Mouse (Mus musculus): ENCODE data around the gene Ptgs1. TPM values are rescaled to one million over a fixed set of nuclear protein-coding genes. Genes with fewer than 3 reads are reported as not detected.

Gene Ptgs1
- polyA plus RNA-seq, 1 experiment: 9.3 TPM

DNA sequence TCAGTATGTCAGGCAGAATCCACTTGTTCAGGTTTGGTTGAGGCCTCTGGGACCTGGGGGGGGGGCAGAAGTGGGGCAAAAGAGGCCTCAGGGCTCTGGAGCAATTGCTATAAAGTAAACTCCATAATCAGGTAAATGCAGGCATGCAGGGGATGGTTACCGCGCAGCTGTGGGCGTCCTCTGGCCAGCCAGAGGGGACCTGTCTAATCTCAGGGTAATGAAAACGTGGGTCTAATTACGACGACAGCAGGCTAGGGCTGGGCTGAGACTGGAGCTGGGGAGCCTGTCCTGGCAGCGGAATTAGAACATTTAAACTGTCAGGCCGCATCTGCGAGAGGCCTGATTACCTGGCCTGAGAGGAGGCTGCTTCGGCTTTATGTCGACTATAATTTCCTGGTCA, 23.2 kb upstream of the Ptgs1 start:
- TF ChIP-seq CTCF (IDR thresholded peaks at IDR 0.05; ENCODE audit: borderline replicate concordance, insufficient read depth, low read depth, low read length) (no peak), POLR2A (IDR thresholded peaks at IDR 0.05; ENCODE audit: borderline replicate concordance, insufficient read depth, low read length) (no peak)
- 78% methylated on average over 11 of the region's 11 CpGs for WGBS
- Histone ChIP-seq H3K4me3 (replicated peaks; ENCODE audit: insufficient read depth, low read depth, low read length) (no peak overlapping the region), H3K27ac (ENCODE audit: insufficient read depth, low read length) (no peak overlapping the region), H3K4me1 (ENCODE audit: control insufficient read depth, insufficient read depth, low read length) (peaks cover 9% of the 10 kb centered on the region; the same call in 1 of the 2 replicates), H3K27me3 (ENCODE audit: control insufficient read depth, insufficient read depth, low read length) (no peaks in the 10 kb centered on the region; the same call in 1 of the 2 replicates)
- no peak for DNase-seq

- Histone ChIP-seq H3K4me3 (replicated peaks; ENCODE audit: insufficient read depth, low read depth, low read length) (no peak overlapping the region), H3K27ac (ENCODE audit: insufficient read depth, low read length) (no peak overlapping the region), H3K27me3 (ENCODE audit: control insufficient read depth, insufficient read depth, low read length) (no peaks in the 10 kb centered on the region), H3K4me1 (ENCODE audit: control insufficient read depth, insufficient read depth, low read length) (no peaks in the 10 kb centered on the region)
- DNase-seq: no peak
- WGBS: 11% methylated on average over 25 of the region's 34 CpGs
- TF ChIP-seq POLR2A (IDR thresholded peaks at IDR 0.05; ENCODE audit: borderline replicate concordance, insufficient read depth, low read length): no peak
- TF ChIP-seq CTCF (IDR thresholded peaks at IDR 0.05; ENCODE audit: borderline replicate concordance, insufficient read depth, low read depth, low read length): no peak
Measured at GRCm38 (mm10) chr2:36210796-36211195, 19.4 kb upstream of the Ptgs1 start.

DNA sequence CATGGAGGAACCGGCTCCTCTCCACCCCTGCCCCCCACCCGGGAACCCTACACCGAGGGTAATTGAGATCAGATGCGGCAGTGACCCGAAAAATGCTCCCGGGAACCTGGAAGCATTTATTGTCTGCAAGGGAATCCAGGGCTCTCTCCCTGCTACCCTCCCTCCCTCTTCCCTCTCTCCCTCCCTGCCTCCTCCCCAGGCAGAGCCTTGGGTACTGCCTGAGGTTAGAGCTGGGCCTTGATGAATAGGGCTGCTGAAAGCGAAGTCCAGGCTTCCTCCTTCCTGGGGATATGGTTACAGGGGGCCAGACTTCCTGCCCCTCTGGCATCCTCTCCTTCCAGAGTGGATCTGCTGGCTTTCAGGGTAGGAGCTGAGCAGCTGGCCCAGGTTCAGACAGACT, 18.4 kb upstream of the Ptgs1 start:
- Histone ChIP-seq H3K27ac (ENCODE audit: insufficient read depth, low read length) (no peak overlapping the region), H3K4me1 (ENCODE audit: control insufficient read depth, insufficient read depth, low read length) (no peaks in the 10 kb centered on the region), H3K27me3 (ENCODE audit: control insufficient read depth, insufficient read depth, low read length) (no peaks in the 10 kb centered on the region), H3K4me3 (replicated peaks; ENCODE audit: insufficient read depth, low read depth, low read length) (no peak overlapping the region)
- no peak for DNase-seq
- 53% methylated on average over 7 of the region's 7 CpGs for WGBS
- TF ChIP-seq POLR2A (IDR thresholded peaks at IDR 0.05; ENCODE audit: borderline replicate concordance, insufficient read depth, low read length) (no peak), CTCF (IDR thresholded peaks at IDR 0.05; ENCODE audit: borderline replicate concordance, insufficient read depth, low read depth, low read length) (no peak)

DNA sequence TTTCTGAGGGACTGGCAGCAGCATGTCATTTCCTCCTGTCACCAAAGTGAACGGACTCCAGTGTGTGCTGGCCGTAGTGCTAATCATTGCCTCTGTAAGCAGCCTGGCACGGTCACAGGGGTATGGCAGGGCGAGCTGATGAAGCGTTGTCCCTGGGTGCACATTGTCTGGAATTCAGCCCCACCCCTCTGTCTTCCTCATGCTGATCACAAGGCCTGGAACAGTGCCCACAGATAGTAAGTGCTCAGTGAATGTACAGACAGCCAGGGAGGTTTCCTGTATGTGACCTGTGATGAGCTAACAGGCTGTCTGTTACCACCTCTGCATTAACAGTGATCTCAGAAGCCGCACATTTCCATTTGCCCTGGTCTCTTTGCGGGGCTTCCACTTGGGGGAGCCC, 17.1 kb upstream of the Ptgs1 start:
- DNase-seq: no peak
- Histone ChIP-seq H3K4me1 (ENCODE audit: control insufficient read depth, insufficient read depth, low read length) (no peaks in the 10 kb centered on the region), H3K27ac (ENCODE audit: insufficient read depth, low read length) (no peak overlapping the region), H3K27me3 (ENCODE audit: control insufficient read depth, insufficient read depth, low read length) (no peaks in the 10 kb centered on the region), H3K4me3 (replicated peaks; ENCODE audit: insufficient read depth, low read depth, low read length) (no peak overlapping the region)
- WGBS: 34% methylated on average over 7 of the region's 7 CpGs
- TF ChIP-seq POLR2A (IDR thresholded peaks at IDR 0.05; ENCODE audit: borderline replicate concordance, insufficient read depth, low read length) (no peak), CTCF (IDR thresholded peaks at IDR 0.05; ENCODE audit: borderline replicate concordance, insufficient read depth, low read depth, low read length) (no peak)

- Histone ChIP-seq H3K27ac (ENCODE audit: insufficient read depth, low read length) (no peak overlapping the region), H3K4me1 (ENCODE audit: control insufficient read depth, insufficient read depth, low read length) (no peaks in the 10 kb centered on the region), H3K4me3 (replicated peaks; ENCODE audit: insufficient read depth, low read depth, low read length) (no peak overlapping the region), H3K27me3 (ENCODE audit: control insufficient read depth, insufficient read depth, low read length) (no peaks in the 10 kb centered on the region)
- WGBS: 3% methylated on average over 8 of the region's 8 CpGs
- TF ChIP-seq CTCF (IDR thresholded peaks at IDR 0.05; ENCODE audit: borderline replicate concordance, insufficient read depth, low read depth, low read length) (peak; percentile 94), POLR2A (IDR thresholded peaks at IDR 0.05; ENCODE audit: borderline replicate concordance, insufficient read depth, low read length) (no peak)
- DNase-seq: peak; percentile 68 to 82
Measured at GRCm38 (mm10) chr2:36214023-36214422, 16.2 kb upstream of the Ptgs1 start.

DNA sequence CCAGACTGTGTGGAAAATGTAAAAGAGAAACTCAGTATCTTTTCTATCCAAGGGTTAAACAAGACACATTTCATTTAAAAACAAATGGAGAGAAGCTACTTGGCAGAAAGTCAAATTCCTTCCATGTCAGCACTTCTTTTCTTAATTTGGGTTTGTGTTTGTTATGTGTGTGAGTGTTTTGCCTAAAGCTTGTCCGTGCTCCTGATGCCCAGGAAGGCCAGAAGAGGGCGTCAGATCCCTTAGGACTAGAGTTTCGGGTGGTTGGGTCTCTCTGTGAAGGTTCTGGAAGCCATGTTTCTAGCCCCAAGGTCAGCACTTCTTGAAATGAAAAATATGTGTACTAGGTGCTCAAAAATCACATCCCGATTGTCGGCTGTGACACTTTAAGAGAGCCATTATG, 15.8 kb upstream of the Ptgs1 start:
- no peak for DNase-seq
- no peak overlapping the region for H3K4me3 ChIP-seq (replicated peaks; ENCODE audit: insufficient read depth, low read depth, low read length)
- 62% methylated on average over 5 of the region's 5 CpGs for WGBS
- no peak overlapping the region for H3K27ac ChIP-seq (ENCODE audit: insufficient read depth, low read length)
- H3K4me1 ChIP-seq (ENCODE audit: control insufficient read depth, insufficient read depth, low read length): no peaks in the 10 kb centered on the region
- no peaks in the 10 kb centered on the region for H3K27me3 ChIP-seq (ENCODE audit: control insufficient read depth, insufficient read depth, low read length)
- TF ChIP-seq CTCF (IDR thresholded peaks at IDR 0.05; ENCODE audit: borderline replicate concordance, insufficient read depth, low read depth, low read length) (peak; percentile 37; the same call in 1 of the 2 replicates), POLR2A (IDR thresholded peaks at IDR 0.05; ENCODE audit: borderline replicate concordance, insufficient read depth, low read length) (no peak)

DNA sequence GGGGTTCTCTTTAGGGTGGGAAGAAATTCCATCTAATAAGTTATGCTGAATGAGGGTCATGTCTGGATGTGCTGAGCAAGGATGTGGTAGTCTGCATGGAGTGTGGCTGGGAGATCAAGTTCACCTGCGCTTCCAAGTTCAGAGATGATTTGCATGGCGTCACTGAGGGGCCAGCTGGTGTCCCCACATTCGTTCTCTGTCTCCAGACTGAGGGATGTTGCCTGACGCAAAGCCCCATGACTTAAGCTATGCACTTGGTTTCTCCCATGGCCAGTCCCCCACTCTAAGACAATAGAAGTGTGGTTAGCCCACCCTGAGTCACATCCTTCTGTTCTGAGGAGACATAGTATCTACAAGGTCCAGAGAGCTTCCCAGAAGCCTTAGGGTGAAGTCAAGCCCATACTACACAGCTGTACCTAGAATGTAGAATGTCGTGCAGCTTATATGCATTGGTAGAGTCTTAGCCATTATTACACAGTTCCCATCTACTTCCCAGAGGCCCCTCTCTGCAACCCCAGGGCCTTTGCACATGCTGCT, 15.0 kb upstream of the Ptgs1 start:
- no peaks in the 10 kb centered on the region for H3K27me3 ChIP-seq (ENCODE audit: control insufficient read depth, insufficient read depth, low read length)
- WGBS: 90% methylated on average over 5 of the region's 5 CpGs
- no peak overlapping the region for H3K4me3 ChIP-seq (replicated peaks; ENCODE audit: insufficient read depth, low read depth, low read length)
- no peak for DNase-seq
- H3K27ac ChIP-seq (ENCODE audit: insufficient read depth, low read length): no peak overlapping the region
- H3K4me1 ChIP-seq (ENCODE audit: control insufficient read depth, insufficient read depth, low read length): no peaks in the 10 kb centered on the region
- no peak for TF ChIP-seq POLR2A (IDR thresholded peaks at IDR 0.05; ENCODE audit: borderline replicate concordance, insufficient read depth, low read length)
- no peak for TF ChIP-seq CTCF (IDR thresholded peaks at IDR 0.05; ENCODE audit: borderline replicate concordance, insufficient read depth, low read depth, low read length)

DNA sequence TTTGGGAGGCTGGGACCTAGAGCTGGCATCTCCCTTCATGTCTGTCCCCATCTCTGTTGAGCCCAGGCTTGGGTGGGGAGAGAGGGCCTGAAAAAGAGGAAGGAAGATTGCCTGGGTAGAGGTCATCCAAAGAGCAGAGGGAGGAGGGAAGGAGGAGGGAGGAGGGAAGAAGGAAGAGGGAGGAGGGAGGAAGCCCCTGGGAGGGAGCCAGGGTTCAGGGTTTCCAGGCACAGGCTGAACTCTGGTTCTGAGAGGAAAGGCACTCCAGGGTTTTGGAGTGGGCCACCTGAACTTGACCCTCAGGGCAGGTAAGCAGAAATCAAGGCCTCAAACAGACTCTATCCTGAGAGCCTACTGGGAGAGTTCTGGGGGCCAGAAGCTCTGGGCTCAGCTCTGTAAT, 13.7 kb upstream of the Ptgs1 start:
- Histone ChIP-seq H3K4me3 (replicated peaks; ENCODE audit: insufficient read depth, low read depth, low read length) (no peak overlapping the region), H3K27me3 (ENCODE audit: control insufficient read depth, insufficient read depth, low read length) (no peaks in the 10 kb centered on the region), H3K4me1 (ENCODE audit: control insufficient read depth, insufficient read depth, low read length) (no peaks in the 10 kb centered on the region), H3K27ac (ENCODE audit: insufficient read depth, low read length) (no peak overlapping the region)
- DNase-seq: no peak
- TF ChIP-seq CTCF (IDR thresholded peaks at IDR 0.05; ENCODE audit: borderline replicate concordance, insufficient read depth, low read depth, low read length): no peak
- no peak for TF ChIP-seq POLR2A (IDR thresholded peaks at IDR 0.05; ENCODE audit: borderline replicate concordance, insufficient read depth, low read length)
